Mouse (Mus musculus): ENCODE measurements at regions not wholly inside any gene's neighbourhood (a gene's known extent, or its start where the extent isn't known, plus 50 kb on each side); places are given as distances from the start of the nearest gene placed in this dataset.

GRCm38 (mm10) chr2:47750997-47751623, 1062.8 kb upstream of the Acvr2a start:
- peak; percentile 83 for ATAC-seq (ENCODE audit: low TSS enrichment)

GRCm38 (mm10) chr2:47755716-47756115, 1058.2 kb upstream of the Acvr2a start:
- no peak for ATAC-seq (ENCODE audit: low TSS enrichment)

- no peak for ATAC-seq (ENCODE audit: low TSS enrichment)
These were observed 1057.7 kb upstream of the Acvr2a start for GRCm38 (mm10) chr2:47756248-47756647.

DNA sequence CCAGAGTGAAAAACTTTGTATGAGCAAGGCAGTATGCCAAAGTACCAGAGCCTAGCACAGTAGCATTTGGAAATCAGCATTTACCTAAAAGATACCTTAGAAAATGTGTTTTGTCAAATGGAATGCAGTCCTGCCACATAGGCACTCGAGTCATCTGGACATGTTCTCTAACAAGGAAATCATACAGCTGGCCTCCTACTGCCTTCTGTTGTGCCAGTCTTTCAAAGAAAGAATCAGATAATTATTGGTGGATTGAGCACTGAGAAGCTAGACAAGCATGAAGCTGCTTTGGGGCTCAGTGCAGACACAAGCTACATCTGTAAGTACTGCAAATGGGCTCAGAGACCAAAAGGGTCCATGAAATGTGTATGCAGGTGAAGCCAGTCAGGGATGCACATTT, 1038.1 kb upstream of the Acvr2a start:
- ATAC-seq (ENCODE audit: low TSS enrichment), result no peak

- no peak for ATAC-seq (ENCODE audit: low TSS enrichment)
These were observed 1036.9 kb upstream of the Acvr2a start for GRCm38 (mm10) chr2:47776965-47777364.

- ATAC-seq (ENCODE audit: low TSS enrichment), result peak; percentile 95
These were observed 1028.1 kb upstream of the Acvr2a start for GRCm38 (mm10) chr2:47785848-47786247.

- peak; percentile 92 for ATAC-seq (ENCODE audit: low TSS enrichment)
These were observed 991.1 kb upstream of the Acvr2a start for GRCm38 (mm10) chr2:47822746-47823271.

- ATAC-seq (ENCODE audit: low TSS enrichment), result no peak
These were observed 981.4 kb upstream of the Acvr2a start for GRCm38 (mm10) chr2:47832493-47832892.

DNA sequence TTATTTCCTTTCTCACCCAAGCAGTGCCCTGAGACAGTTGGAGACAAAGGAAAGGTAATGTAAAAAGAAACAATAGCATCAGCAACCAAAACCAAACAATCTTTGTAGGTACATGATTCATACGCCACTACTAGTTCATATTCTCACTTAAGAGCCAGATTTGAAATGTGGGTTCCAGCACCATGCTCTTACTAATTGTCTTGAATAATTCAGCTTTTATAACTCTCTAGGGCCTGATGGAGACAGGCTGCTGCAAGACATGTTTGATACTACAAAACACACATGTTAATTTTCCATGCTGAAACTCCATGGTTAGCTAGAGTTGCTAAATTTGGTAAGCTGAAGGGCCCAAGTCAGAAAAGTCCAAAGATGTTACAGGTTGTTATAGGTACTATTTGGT, 980.4 kb upstream of the Acvr2a start:
- no peak for ATAC-seq (ENCODE audit: low TSS enrichment)

GRCm38 (mm10) chr2:47834055-47834799, 979.7 kb upstream of the Acvr2a start:
- ATAC-seq (ENCODE audit: low TSS enrichment), result no peak

DNA sequence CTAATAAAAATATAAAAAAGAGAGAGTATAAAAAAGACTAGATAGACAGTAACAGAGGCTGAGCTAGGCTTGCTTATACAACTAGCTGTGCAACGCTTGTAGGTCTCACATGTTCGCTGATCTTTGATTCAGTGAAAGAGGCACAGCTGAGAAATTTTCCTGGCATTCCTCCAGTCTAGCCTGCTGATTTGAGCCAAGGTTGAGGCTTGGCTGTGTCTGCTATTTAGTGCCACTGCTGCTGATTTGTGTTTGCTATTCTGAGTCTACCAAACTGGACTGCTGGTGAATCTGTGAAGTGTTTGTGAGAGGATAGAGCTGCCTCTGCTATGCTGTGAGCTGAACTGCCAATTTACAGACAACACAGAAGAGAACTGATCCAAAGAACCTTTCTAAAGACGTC, 956.7 kb upstream of the Acvr2a start:
- no peak for ATAC-seq (ENCODE audit: low TSS enrichment)

- ATAC-seq (ENCODE audit: low TSS enrichment), result no peak
These were observed 951.5 kb upstream of the Acvr2a start for GRCm38 (mm10) chr2:47862446-47862845.

GRCm38 (mm10) chr2:47878002-47878401, 935.9 kb upstream of the Acvr2a start:
- ATAC-seq (ENCODE audit: low TSS enrichment), result no peak

- no peak for ATAC-seq (ENCODE audit: low TSS enrichment)
These were observed 934.8 kb upstream of the Acvr2a start for GRCm38 (mm10) chr2:47879071-47879470.

- ATAC-seq (ENCODE audit: low TSS enrichment), result no peak
These were observed 934.1 kb upstream of the Acvr2a start for GRCm38 (mm10) chr2:47879796-47880195.

DNA sequence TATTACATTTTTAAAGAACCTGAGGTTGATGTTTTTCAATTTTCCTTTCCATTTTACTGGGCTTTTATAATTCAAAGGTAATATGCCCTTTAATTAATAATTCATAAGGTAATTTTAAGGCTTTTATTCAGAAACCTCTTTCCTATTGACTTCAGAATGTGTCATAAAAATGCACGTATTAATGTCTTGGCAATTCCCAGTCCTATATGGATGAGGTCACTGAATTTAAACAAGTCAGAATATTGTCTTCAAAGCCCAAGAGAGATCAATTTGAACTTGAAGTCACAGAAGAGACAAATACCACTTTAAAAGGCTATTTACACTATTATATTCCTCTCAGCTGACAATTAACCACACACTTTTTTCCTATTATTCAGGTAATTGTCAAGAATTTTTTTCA, 925.7 kb upstream of the Acvr2a start:
- no peak for ATAC-seq (ENCODE audit: low TSS enrichment)

- no peak for ATAC-seq (ENCODE audit: low TSS enrichment)
These were observed 922.5 kb upstream of the Acvr2a start for GRCm38 (mm10) chr2:47891366-47891765.

- ATAC-seq (ENCODE audit: low TSS enrichment), result peak; percentile 98
These were observed 921.0 kb upstream of the Acvr2a start for GRCm38 (mm10) chr2:47892879-47893278.

DNA sequence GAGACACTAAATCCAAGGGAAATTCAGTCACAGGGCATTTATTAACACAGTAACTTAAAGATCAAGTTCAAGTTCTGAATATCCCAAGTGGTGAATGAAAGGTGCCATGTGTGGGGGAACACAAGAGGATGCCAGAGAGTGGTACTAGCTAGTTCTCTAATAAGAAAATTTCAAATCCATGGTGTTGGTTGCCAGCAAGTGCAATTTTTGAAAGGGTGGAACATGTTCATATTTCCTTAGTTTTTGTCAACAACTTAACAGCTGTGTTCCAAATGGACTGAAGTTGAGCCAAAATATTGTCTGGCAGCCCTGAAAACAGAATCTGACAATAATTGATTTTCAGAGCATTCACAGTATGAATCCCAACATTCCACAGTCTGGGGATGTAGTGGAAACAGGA, 919.1 kb upstream of the Acvr2a start:
- no peak for ATAC-seq (ENCODE audit: low TSS enrichment)

GRCm38 (mm10) chr2:47914270-47914669, 899.6 kb upstream of the Acvr2a start:
- ATAC-seq (ENCODE audit: low TSS enrichment), result no peak

DNA sequence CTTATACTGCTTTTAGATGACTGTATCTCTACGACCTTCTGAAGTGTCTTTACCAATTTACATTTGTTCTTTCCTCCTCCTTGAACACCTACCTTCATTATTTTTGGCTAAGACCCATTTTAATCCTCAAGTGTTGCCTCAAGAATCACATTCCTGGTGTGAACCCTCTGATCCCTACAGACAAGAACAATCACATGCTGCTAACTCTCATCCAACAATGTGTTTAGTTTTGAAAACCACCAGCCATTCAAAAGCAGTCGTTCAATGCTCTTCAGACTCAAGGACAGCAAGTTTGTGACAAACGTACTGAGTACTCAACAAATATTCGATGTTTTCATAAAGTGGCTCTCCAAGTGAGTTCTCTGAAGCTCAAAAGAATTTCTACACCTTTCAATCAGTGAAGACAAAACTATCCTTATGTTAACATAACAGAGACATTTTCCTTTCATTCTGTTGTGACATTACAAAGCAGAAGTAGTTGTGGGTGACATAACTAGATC, 898.9 kb upstream of the Acvr2a start:
- no peak for ATAC-seq (ENCODE audit: low TSS enrichment)

GRCm38 (mm10) chr2:47922965-47923364, 890.9 kb upstream of the Acvr2a start:
- no peak for ATAC-seq (ENCODE audit: low TSS enrichment)

DNA sequence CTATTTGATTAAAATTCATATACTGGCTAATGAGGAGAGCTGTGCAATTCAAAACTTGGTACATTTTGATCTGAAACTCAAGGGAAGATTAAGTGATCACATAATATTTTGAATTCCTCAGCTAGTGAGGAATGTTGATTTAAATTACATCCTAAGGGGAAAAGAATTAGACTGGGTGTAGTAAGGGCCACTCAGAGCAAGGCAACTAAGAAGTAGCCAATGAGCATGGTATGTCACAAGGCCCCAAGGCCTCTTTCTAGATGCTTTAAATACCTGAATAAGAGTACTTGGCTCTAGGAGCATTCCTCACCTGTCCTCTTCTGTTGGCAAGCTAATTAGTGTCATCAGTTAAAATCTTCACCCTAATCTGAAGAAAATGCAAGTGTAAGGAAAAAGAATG, 887.3 kb upstream of the Acvr2a start:
- ATAC-seq (ENCODE audit: low TSS enrichment), result no peak

Measured in frontal cortex, adult (tissue).